In the genomic region with DNA sequence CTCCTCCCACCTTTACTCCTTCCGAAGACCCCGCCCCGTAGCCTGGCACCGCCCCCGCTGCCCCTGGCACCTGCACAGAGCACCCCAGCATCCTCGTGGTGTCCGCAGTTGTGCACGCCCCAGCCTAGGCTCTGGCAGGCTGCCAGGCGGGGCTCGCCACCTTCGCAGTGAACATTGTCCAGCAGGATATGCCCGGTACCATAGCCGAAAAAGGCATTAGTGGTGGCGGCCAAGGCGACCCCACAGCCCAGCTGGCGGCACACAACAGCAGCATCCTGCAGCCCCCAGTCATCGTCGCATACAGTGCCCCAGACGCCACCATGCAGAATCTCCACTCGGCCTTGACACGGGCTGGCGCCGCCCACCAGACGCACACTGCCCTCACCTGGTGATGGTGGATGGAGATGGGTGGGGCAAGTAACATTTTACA, we compare ENCODE assay signal across 10 mouse cellular contexts. TPM values are rescaled to one million over a fixed set of nuclear protein-coding genes. Genes with fewer than 3 reads are reported as not detected.
DNase-seq lines count a peak whose midpoint lies in the region; ATAC-seq and TF ChIP-seq lines count a peak whose summit lies in the region.
"Had no signal": no experiment of that assay in that cellular context is flagged by ENCODE, and none has a peak within 500 bp of the region (broad histone marks: within the 10 kb centered on the region; RNA-seq: fewer than 3 reads in every experiment).

No protein-coding gene starts in this region.

- H3K27me3 ChIP-seq in heart, embryonic 16.5 days (ENCODE audit: control insufficient read depth, insufficient read depth, low read length), result no peaks in the 10 kb centered on the region
- no peaks in the 10 kb centered on the region; the same call in 1 of the 2 replicates for H3K27me3 ChIP-seq in midbrain, embryonic 13.5 days

- peak; percentile 24 for DNase-seq in gastrocnemius, postnatal 10 days
- no peak for DNase-seq in gastrocnemius, postnatal 14 days
- peak; percentile 30 to 48 for DNase-seq in cerebellum, adult 18-20 months
- DNase-seq in kidney, postnatal 4 days, result peak; percentile 77 to 86
- DNase-seq in natural killer cell, adult 2 months (ENCODE audit: low spot score in 2 of 2), result no peak
- DNase-seq in left cerebral cortex, adult 2 months (ENCODE audit: extremely low spot score in 1 of 2, low spot score in 2 of 2), result no peak

- no peaks in the 10 kb centered on the region for H3K36me3 ChIP-seq in heart, embryonic 16.5 days (ENCODE audit: control insufficient read depth, insufficient read depth)
- no peaks in the 10 kb centered on the region for H3K36me3 ChIP-seq in midbrain, embryonic 13.5 days

- H3K4me1 ChIP-seq in heart, embryonic 16.5 days (ENCODE audit: control insufficient read depth, insufficient read depth, low read length), result peaks cover 10% of the 10 kb centered on the region
- H3K4me1 ChIP-seq in midbrain, embryonic 13.5 days (replicated peaks), result peaks cover 19% of the 10 kb centered on the region

- H3K9ac ChIP-seq in heart, embryonic 16.5 days (ENCODE audit: low read length), result peak overlapping the region; percentile 33
- H3K9ac ChIP-seq in midbrain, embryonic 13.5 days (replicated peaks), result 0 out of 2 replicates have a peak overlapping the region, but pooled peaks have one; percentile 16

- TF ChIP-seq CTCF in left cerebral cortex, adult 2 months (IDR thresholded peaks at IDR 0.05), result no peak; the same call in 1 of the 2 replicates

- 6% methylated on average over 24 of the region's 24 CpGs for WGBS in heart, embryonic 16.5 days
- 12% methylated on average over 24 of the region's 24 CpGs for WGBS in midbrain, embryonic 13.5 days

- no peak for ATAC-seq in heart, embryonic 16.5 days (replicated peaks; ENCODE audit: extremely low read depth, insufficient read depth, low FRiP score)
- no peak for ATAC-seq in midbrain, embryonic 13.5 days

- peak overlapping the region; percentile 34 for H3K4me3 ChIP-seq in heart, embryonic 16.5 days (ENCODE audit: low read length)
- H3K4me3 ChIP-seq in midbrain, embryonic 13.5 days (replicated peaks), result no peak overlapping the region
- H3K4me3 ChIP-seq in left cerebral cortex, adult 2 months, result no peak overlapping the region

- H3K4me2 ChIP-seq in heart, embryonic 16.5 days (ENCODE audit: low read depth, low read length), result peak overlapping the region; percentile 61
- peak overlapping the region; percentile 35 for H3K4me2 ChIP-seq in midbrain, embryonic 13.5 days (replicated peaks)

- H3K27ac ChIP-seq in heart, embryonic 16.5 days (ENCODE audit: low read length), result no peak overlapping the region
- H3K27ac ChIP-seq in midbrain, embryonic 13.5 days, result no peak overlapping the region
- no peak overlapping the region for H3K27ac ChIP-seq in left cerebral cortex, adult 2 months

- no peaks in the 10 kb centered on the region for H3K9me3 ChIP-seq in heart, embryonic 16.5 days (replicated peaks; ENCODE audit: control insufficient read depth, low read length)
- H3K9me3 ChIP-seq in midbrain, embryonic 13.5 days, result no peaks in the 10 kb centered on the region
- H3K9me3 ChIP-seq: G1E had no signal

- intact Hi-C loops in gastrocnemius, postnatal 14 days (cut with DNase I; ENCODE audit: low total_unique reads), result loop anchor here (5.0 kb wide), 1 partner anchor 63 kb away; no protein-coding TSS in a partner anchor
- intact Hi-C loops in left cerebral cortex, adult 2 months (cut with DNase I), result no loop called here

RNA-seq across cellular contexts. Expression of a gene that starts 8.8 kb away (rescaled TPM):
- total RNA-seq in gastrocnemius, postnatal 10 days (2021), result 1 to 10 TPM in 1 of 2 experiments, under 1 TPM in 1; 0.78 to 1.1 TPM
- 1 to 10 TPM in 1 of 2 experiments, under 1 TPM in 1; 0.73 to 1.6 TPM for total RNA-seq in gastrocnemius, postnatal 14 days (2021)
- polyA plus RNA-seq in heart, embryonic 16.5 days (2015; fragmentation: Nextera tagmentation; extraction: Ambion mirVana), result 0.45 and 0.91 TPM in 2 replicates
- polyA plus RNA-seq in midbrain, embryonic 13.5 days (2015; fragmentation: Nextera tagmentation; extraction: Ambion mirVana), result 1.0 and 1.4 TPM in 2 replicates
- 1 to 10 TPM; 1.3 to 1.5 TPM for total RNA-seq in left cerebral cortex, adult 2 months (2021)

RNA-seq across cellular contexts. Expression of a gene that starts 14.4 kb away (rescaled TPM):
- total RNA-seq in gastrocnemius, postnatal 10 days (2021), result not detected
- not detected for total RNA-seq in gastrocnemius, postnatal 14 days (2021)
- not detected in 2 replicates for polyA plus RNA-seq in heart, embryonic 16.5 days (2015; fragmentation: Nextera tagmentation; extraction: Ambion mirVana)
- polyA plus RNA-seq in midbrain, embryonic 13.5 days (2015; fragmentation: Nextera tagmentation; extraction: Ambion mirVana), result 0.24 TPM in 1 of 2 replicates, not detected in the other
- not detected for total RNA-seq in left cerebral cortex, adult 2 months (2021)
- total RNA-seq: G1E; heart, adult 18-20 months had no signal
- polyA plus RNA-seq: G1E had no signal

RNA-seq across cellular contexts. Expression of a gene that starts 29.1 kb away (rescaled TPM):
- total RNA-seq in gastrocnemius, postnatal 10 days (2021), result 1 to 10 TPM; 7.7 to 9.2 TPM
- 1 to 10 TPM; 6.7 to 7.5 TPM for total RNA-seq in gastrocnemius, postnatal 14 days (2021)
- polyA plus RNA-seq in heart, embryonic 16.5 days (2015; fragmentation: Nextera tagmentation; extraction: Ambion mirVana), result 21.8 and 22.5 TPM in 2 replicates
- 28.5 and 28.8 TPM in 2 replicates for polyA plus RNA-seq in midbrain, embryonic 13.5 days (2015; fragmentation: Nextera tagmentation; extraction: Ambion mirVana)
- total RNA-seq in left cerebral cortex, adult 2 months (2021), result 1 to 10 TPM; 8.0 to 9.5 TPM

RNA-seq across cellular contexts. Expression of a gene that starts 31.1 kb away (rescaled TPM):
- 100 to 1,000 TPM; 302 to 322 TPM for total RNA-seq in gastrocnemius, postnatal 10 days (2021)
- 100 to 1,000 TPM; 305 to 325 TPM for total RNA-seq in gastrocnemius, postnatal 14 days (2021)
- polyA plus RNA-seq in heart, embryonic 16.5 days (2015; fragmentation: Nextera tagmentation; extraction: Ambion mirVana), result 167 and 202 TPM in 2 replicates
- 627 and 632 TPM in 2 replicates for polyA plus RNA-seq in midbrain, embryonic 13.5 days (2015; fragmentation: Nextera tagmentation; extraction: Ambion mirVana)
- total RNA-seq in left cerebral cortex, adult 2 months (2021), result 1,000 to 10,000 TPM; 1,191 to 1,224 TPM

Comparison
In these comparisons a context has a peak if more than half of its experiments do, and no peak if none do; other contexts are left out.
1. DNase-seq: peak in gastrocnemius, postnatal 10 days (single experiment), cerebellum, adult 18-20 months (2 of 2) and kidney, postnatal 4 days (2 of 2); none in gastrocnemius, postnatal 14 days (single experiment), natural killer cell, adult 2 months (0 of 2) and left cerebral cortex, adult 2 months (0 of 2).